Mouse (Mus musculus) left cerebral cortex, adult 8-10 months (tissue): ENCODE data around the gene Nomo1. TPM values are rescaled to one million over a fixed set of nuclear protein-coding genes. Genes with fewer than 3 reads are reported as not detected.

ENCODE experiments used
- DNase-seq, 2 experiments: peaks; one replicate each; pipeline ENCODE4 v3.0.0; 2022; ENCODE audit warnings: low spot score in 2 of 2
- total RNA-seq, 4 experiments: library from RNA; stranded (reverse); gene quantifications; 2 replicates each; pipeline ENCODE4 v1.2.4; 2022

Gene Nomo1
- total RNA-seq, 4 experiments from 2014 or later: 100 to 108 (median 103) TPM

GRCm38 (mm10) chr7:46100563-46100962, 67.1 kb downstream of the Nomo1 start, which contains the start of gene Kcnj11:
Gene Kcnj11, minus strand, starts transcription at chr7:46100764.
- peak; percentile 60 to 65 for DNase-seq

- peak in 1 of 2 experiments; percentile 76 for DNase-seq
Observed at GRCm38 (mm10) chr7:46103075-46103591, 69.6 kb downstream of the Nomo1 start.

GRCm38 (mm10) chr7:46103771-46104170, 70.3 kb downstream of the Nomo1 start:
- DNase-seq: no peak

GRCm38 (mm10) chr7:46104256-46104915, 70.9 kb downstream of the Nomo1 start:
- no peak for DNase-seq

- DNase-seq: no peak
Observed at GRCm38 (mm10) chr7:46105484-46105883, 72.0 kb downstream of the Nomo1 start.

- no peak for DNase-seq
Observed at GRCm38 (mm10) chr7:46110079-46110478, 76.6 kb downstream of the Nomo1 start.

- no peak for DNase-seq
Observed at GRCm38 (mm10) chr7:46111212-46111817, 77.8 kb downstream of the Nomo1 start.

GRCm38 (mm10) chr7:46111938-46112337, 78.4 kb downstream of the Nomo1 start:
- DNase-seq: no peak

GRCm38 (mm10) chr7:46113435-46113834, 79.9 kb downstream of the Nomo1 start:
- no peak for DNase-seq

GRCm38 (mm10) chr7:46116118-46116581, 82.7 kb downstream of the Nomo1 start:
- no peak for DNase-seq

- DNase-seq: no peak
Observed at GRCm38 (mm10) chr7:46117035-46117434, 83.5 kb downstream of the Nomo1 start.

GRCm38 (mm10) chr7:46122964-46123363, 89.5 kb downstream of the Nomo1 start:
- DNase-seq: no peak

GRCm38 (mm10) chr7:46124460-46124859, 91.0 kb downstream of the Nomo1 start:
- DNase-seq: no peak

GRCm38 (mm10) chr7:46125340-46125739, 91.8 kb downstream of the Nomo1 start:
- DNase-seq: no peak

GRCm38 (mm10) chr7:46128196-46128595, 94.7 kb downstream of the Nomo1 start:
- no peak for DNase-seq

- no peak for DNase-seq
Observed at GRCm38 (mm10) chr7:46129463-46130179, 96.1 kb downstream of the Nomo1 start.

- DNase-seq: no peak
Observed at GRCm38 (mm10) chr7:46130723-46131122, 97.2 kb downstream of the Nomo1 start.

- peak in 1 of 2 experiments; percentile 42 for DNase-seq
Observed at GRCm38 (mm10) chr7:46131266-46131665, 97.8 kb downstream of the Nomo1 start.

GRCm38 (mm10) chr7:46131806-46132205, 98.3 kb downstream of the Nomo1 start:
- DNase-seq: peak; percentile 40 to 49

- DNase-seq: no peak
Observed at GRCm38 (mm10) chr7:46132229-46132628, 98.7 kb downstream of the Nomo1 start.
